Mouse (Mus musculus) MN1 (cell line): Measurements from ENCODE around the gene Slc39a10.
"Not testable (repeated sequence)": the region's sequence is repeated elsewhere in the genome, so short reads cannot be mapped to it uniquely, and the experiment has no call there.

Experiments
- DNase-seq: peaks from one replicate; pipeline ENCODE4 v3.0.0-alpha.2; 2016; ENCODE audit warnings: low spot score

Gene Slc39a10

GRCm38 (mm10) chr1:46782227-46782626 is 110.4 kb downstream of the Slc39a10 start:
- DNase-seq: not testable (repeated sequence)

DNA sequence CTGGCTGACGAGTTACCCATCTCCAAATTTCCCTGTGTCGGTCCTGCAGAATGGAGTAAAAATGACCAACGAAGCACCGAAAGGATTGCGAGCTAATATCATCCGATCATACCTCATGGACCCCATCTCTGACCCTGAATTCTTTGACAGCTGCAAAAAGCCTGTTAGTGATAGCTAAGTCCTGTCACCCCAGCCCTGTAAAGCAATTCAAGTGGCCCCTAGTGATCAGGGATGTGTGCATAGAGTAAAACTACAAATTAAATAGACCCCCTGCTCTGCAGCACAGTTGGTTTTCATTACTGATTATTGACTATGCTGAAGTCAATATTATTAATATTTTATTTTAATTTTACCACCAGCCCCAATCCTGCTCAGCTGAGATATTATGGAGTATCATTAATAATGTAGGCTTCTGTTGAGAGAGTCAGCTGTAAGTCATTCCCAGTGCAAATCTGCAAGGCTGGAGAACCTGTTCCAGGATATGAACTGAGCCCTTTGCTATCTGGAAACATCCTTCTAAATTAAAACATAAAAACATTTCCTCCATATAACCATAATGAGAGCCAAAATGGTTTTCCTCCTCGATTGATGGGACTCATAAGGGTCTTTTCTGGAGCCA is 122.5 kb downstream of the Slc39a10 start:
- not testable (repeated sequence) for DNase-seq

GRCm38 (mm10) chr1:46769318-46769717 is 123.3 kb downstream of the Slc39a10 start:
- DNase-seq: not testable (repeated sequence)

DNA sequence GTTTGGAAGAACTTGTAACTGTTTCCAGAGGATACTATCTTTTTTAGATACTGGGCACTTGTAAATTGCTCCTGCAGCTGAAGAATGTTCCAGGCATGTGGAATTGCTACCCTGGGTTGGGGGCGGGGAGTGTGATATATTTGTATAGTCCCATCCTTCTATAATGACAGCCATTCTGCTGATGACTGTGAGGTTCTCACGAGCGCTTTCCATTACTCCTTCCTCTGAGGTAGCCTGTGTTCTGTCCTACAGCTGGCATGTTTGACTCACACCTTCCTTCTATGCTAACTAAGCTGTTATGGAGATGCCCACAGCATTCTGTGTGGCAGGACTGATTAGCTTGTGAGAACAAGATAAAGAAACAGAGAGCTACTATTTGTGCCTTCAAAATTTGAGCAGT is 128.1 kb downstream of the Slc39a10 start:
- not testable (repeated sequence) for DNase-seq
